Mouse (Mus musculus): Measurements from ENCODE around the gene 9130230L23Rik.

DNA sequence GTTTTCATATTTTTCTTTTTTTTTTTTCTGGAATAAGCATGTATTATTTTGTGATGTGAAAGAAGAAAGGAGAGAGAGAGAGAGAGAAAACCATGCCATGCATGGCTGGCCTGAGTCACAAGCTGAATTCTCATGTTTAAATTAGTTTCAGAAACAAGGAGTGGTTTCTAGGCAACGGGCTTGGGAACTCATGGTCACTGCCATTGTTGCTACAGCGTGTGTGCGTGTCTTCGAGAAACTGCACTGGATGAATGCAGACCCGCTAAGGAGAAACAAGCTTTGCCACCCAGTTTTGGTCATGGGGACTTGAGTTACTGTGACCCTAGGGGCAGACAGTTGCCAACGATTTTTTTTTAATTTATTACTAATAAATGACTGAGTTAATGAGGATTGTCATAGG lies 53.8 kb downstream of the 9130230L23Rik start:
- no peak for TF ChIP-seq EP300 (IDR thresholded peaks at IDR 0.05; ENCODE audit: low read depth)
- no peak for TF ChIP-seq CTCF (IDR thresholded peaks at IDR 0.05; ENCODE audit: low read depth)
